Mouse (Mus musculus): ENCODE measurements around the gene Pip5k1c.

Pip5k1c gene

GRCm38 (mm10) chr10:81292554-81293333, at the start of gene Pip5k1c:
Pip5k1c (plus strand) TSS chr10:81292963.
- DNase-seq = peak; percentile 100

- DNase-seq = no peak
Observed at GRCm38 (mm10) chr10:81244146-81244545, 48.6 kb upstream of the Pip5k1c start.

GRCm38 (mm10) chr10:81244595-81244994, 48.2 kb upstream of the Pip5k1c start:
- DNase-seq = peak; percentile 61

- no peak for DNase-seq
Observed at GRCm38 (mm10) chr10:81245166-81245565, 47.6 kb upstream of the Pip5k1c start.

- DNase-seq = no peak
Observed at GRCm38 (mm10) chr10:81247804-81248203, 45.0 kb upstream of the Pip5k1c start.

GRCm38 (mm10) chr10:81249442-81249841, 43.3 kb upstream of the Pip5k1c start:
- DNase-seq = no peak

- no peak for DNase-seq
Observed at GRCm38 (mm10) chr10:81252424-81253419, 40.0 kb upstream of the Pip5k1c start, which contains the start of gene Matk. Matk (plus strand) TSS chr10:81252935.

- no peak for DNase-seq
Observed at GRCm38 (mm10) chr10:81254886-81255285, 37.9 kb upstream of the Pip5k1c start.

- DNase-seq = no peak
Observed at GRCm38 (mm10) chr10:81257158-81258039, 35.4 kb upstream of the Pip5k1c start.

GRCm38 (mm10) chr10:81259225-81259884, 33.4 kb upstream of the Pip5k1c start:
- DNase-seq = no peak

- DNase-seq = no peak
Observed at GRCm38 (mm10) chr10:81261025-81261424, 31.7 kb upstream of the Pip5k1c start.

- no peak for DNase-seq
Observed at GRCm38 (mm10) chr10:81265540-81265939, 27.2 kb upstream of the Pip5k1c start.

- peak; percentile 96 for DNase-seq
Observed at GRCm38 (mm10) chr10:81266211-81267105, 26.3 kb upstream of the Pip5k1c start, which contains the start of the genes Mrpl54 and Apba3. Mrpl54 (minus strand) TSS chr10:81266934. Apba3 (plus strand) TSS chr10:81266960.

GRCm38 (mm10) chr10:81268056-81268455, 24.7 kb upstream of the Pip5k1c start:
- peak; percentile 93 for DNase-seq

GRCm38 (mm10) chr10:81268643-81269412, 23.9 kb upstream of the Pip5k1c start:
- no peak for DNase-seq

GRCm38 (mm10) chr10:81272356-81272755, 20.4 kb upstream of the Pip5k1c start:
- no peak for DNase-seq

GRCm38 (mm10) chr10:81273842-81274241, 18.9 kb upstream of the Pip5k1c start:
- DNase-seq = no peak

- DNase-seq = no peak
Observed at GRCm38 (mm10) chr10:81277676-81278075, 15.1 kb upstream of the Pip5k1c start.

- no peak for DNase-seq
Observed at GRCm38 (mm10) chr10:81279496-81279895, 13.3 kb upstream of the Pip5k1c start.

GRCm38 (mm10) chr10:81284189-81284588, 8.6 kb upstream of the Pip5k1c start:
- DNase-seq = peak; percentile 61
